Mouse (Mus musculus) MEL (cell line): ENCODE data around the gene Gm10663. TPM values are rescaled to one million over a fixed set of nuclear protein-coding genes. Genes with fewer than 3 reads are reported as not detected.

Experiments used
- DNase-seq: peaks from one replicate; pipeline ENCODE4 v3.0.0; 2011; ENCODE audit warnings: low read depth, low spot score
- H3K27ac ChIP-seq: 2 replicates; pipeline ENCODE4 v1.5.1; 2012; ENCODE audit warnings: low read depth, mild to moderate bottlenecking, control low read depth, low read length, moderate library complexity; ENCODE audit not compliant: control insufficient read depth
- H3K27me3 ChIP-seq, 2 experiments: fragments of 150-350 bp in 1 of 2; sonication (generic) in 1 of 2; 2 replicates each; pipeline ENCODE4 v1.6.1; 2012; ENCODE audit warnings: low read length in 2 of 2, mild to moderate bottlenecking in 2 of 2, improper control_type of control experiment in 1 of 2, moderate library complexity in 1 of 2; ENCODE audit not compliant: insufficient read depth in 2 of 2, control insufficient read depth in 1 of 2
- H3K36me3 ChIP-seq, 2 experiments: 2 replicates each; pipeline ENCODE4 v1.6.1; 2012 to 2014; ENCODE audit warnings: low read length in 2 of 2, improper control_type of control experiment in 1 of 2, inconsistent platforms in 1 of 2, mild to moderate bottlenecking in 1 of 2; ENCODE audit not compliant: insufficient read depth in 2 of 2, control insufficient read depth in 1 of 2
- H3K4me1 ChIP-seq, 2 experiments: fragments of 150-350 bp in 1 of 2; sonication (generic) in 1 of 2; 2 replicates each; pipeline ENCODE4 v1.6.1; 2012; ENCODE audit warnings: low read length in 2 of 2, improper control_type of control experiment in 1 of 2, mild to moderate bottlenecking in 1 of 2; ENCODE audit not compliant: insufficient read depth in 2 of 2, control insufficient read depth in 1 of 2
- H3K4me3 ChIP-seq, 2 experiments: fragments of 150-350 bp in 1 of 2; sonication (generic) in 1 of 2; 2 replicates each; pipeline ENCODE4 v1.5.1; 2012; ENCODE audit warnings: low read depth in 2 of 2, low read length in 2 of 2, mild to moderate bottlenecking in 2 of 2, moderate library complexity in 2 of 2, control low read depth in 1 of 2, improper control_type of control experiment in 1 of 2; ENCODE audit not compliant: control insufficient read depth in 1 of 2, insufficient read depth in 1 of 2
- H3K79me2 ChIP-seq: 2 replicates; pipeline ENCODE4 v1.6.1; 2012; ENCODE audit warnings: mild to moderate bottlenecking, low read length, moderate library complexity; ENCODE audit not compliant: control insufficient read depth, poor library complexity, insufficient read depth
- H3K9ac ChIP-seq: 2 replicates; pipeline ENCODE4 v1.6.1; 2012; ENCODE audit warnings: low read depth, mild to moderate bottlenecking, control low read depth, low read length, moderate library complexity; ENCODE audit not compliant: control insufficient read depth, poor library complexity, severe bottlenecking
- H3K9me3 ChIP-seq: fragments of 150-350 bp; sonication (generic); replicated peaks from 2 replicates; pipeline ENCODE4 v1.6.1; 2012; ENCODE audit warnings: mild to moderate bottlenecking, low read length, improper control_type of control experiment, moderate library complexity; ENCODE audit not compliant: insufficient read depth
- BHLHE40 ChIP-seq: IDR thresholded peaks from 2 replicates; pipeline ENCODE4 v1.6.1; 2012; ENCODE audit warnings: low read depth, mild to moderate bottlenecking, inconsistent platforms, low read length, improper control_type of control experiment, borderline replicate concordance
- CHD2 ChIP-seq: IDR thresholded peaks from 2 replicates; pipeline ENCODE4 v1.6.1; 2011; ENCODE audit warnings: low read length, improper control_type of control experiment
- CTCF ChIP-seq, 3 experiments: IDR thresholded peaks in 2 of 3; conservative IDR thresholded peaks in 1 of 3; 2 replicates each; pipeline ENCODE4 v1.5.1; 2011 to 2012; ENCODE audit warnings: low read length in 3 of 3, low read depth in 2 of 3, mild to moderate bottlenecking in 2 of 3, improper control_type of control experiment in 1 of 3, inconsistent platforms in 1 of 3, mixed read lengths in 1 of 3, moderate library complexity in 1 of 3; ENCODE audit not compliant: control insufficient read depth in 1 of 3, insufficient read depth in 1 of 3, poor library complexity in 1 of 3, severe bottlenecking in 1 of 3
- EP300 ChIP-seq, 2 experiments: IDR thresholded peaks; 2 replicates each; pipeline ENCODE4 v1.6.1; 2011; ENCODE audit warnings: improper control_type of control experiment in 2 of 2, low read length in 2 of 2, low read depth in 1 of 2, mild to moderate bottlenecking in 1 of 2
- ETS1 ChIP-seq: IDR thresholded peaks from 2 replicates; pipeline ENCODE4 v1.6.1; 2012; ENCODE audit warnings: low read depth, mild to moderate bottlenecking, inconsistent platforms, low read length, improper control_type of control experiment, moderate library complexity
- MAX ChIP-seq: IDR thresholded peaks from 2 replicates; pipeline ENCODE4 v1.6.1; 2011; ENCODE audit warnings: low read length, improper control_type of control experiment
- MAZ ChIP-seq: IDR thresholded peaks from 2 replicates; pipeline ENCODE4 v1.6.1; 2012; ENCODE audit warnings: low read depth, mild to moderate bottlenecking, inconsistent platforms, low read length, improper control_type of control experiment
- MEF2A ChIP-seq: IDR thresholded peaks from 2 replicates; pipeline ENCODE4 v1.6.1; 2014; ENCODE audit warnings: low read depth, mild to moderate bottlenecking, inconsistent platforms, low read length, improper control_type of control experiment; ENCODE audit not compliant: poor library complexity, insufficient replicate concordance, severe bottlenecking; ENCODE audit errors: extremely low read depth
- MXI1 ChIP-seq: IDR thresholded peaks from 2 replicates; pipeline ENCODE4 v1.6.1; 2011; ENCODE audit warnings: mild to moderate bottlenecking, low read depth, low read length, improper control_type of control experiment
- MYB ChIP-seq: IDR thresholded peaks from 2 replicates; pipeline ENCODE4 v1.6.1; 2011; ENCODE audit warnings: mild to moderate bottlenecking, low read depth, low read length, improper control_type of control experiment
- NELFE ChIP-seq: IDR thresholded peaks from 2 replicates; pipeline ENCODE4 v1.6.1; 2011; ENCODE audit warnings: low read depth, low read length, improper control_type of control experiment
- NRF1 ChIP-seq: IDR thresholded peaks from 2 replicates; pipeline ENCODE4 v1.6.1; 2014; ENCODE audit warnings: low read depth, mild to moderate bottlenecking, inconsistent platforms, low read length, improper control_type of control experiment, moderate library complexity; ENCODE audit not compliant: poor library complexity, insufficient read depth, severe bottlenecking
- POLR2A ChIP-seq, 2 experiments: IDR thresholded peaks; 2 replicates each; pipeline ENCODE4 v1.6.1; 2011 to 2012; ENCODE audit warnings: low read length in 2 of 2, mild to moderate bottlenecking in 2 of 2, control low read depth in 1 of 2, improper control_type of control experiment in 1 of 2, low read depth in 1 of 2, moderate library complexity in 1 of 2; ENCODE audit not compliant: control insufficient read depth in 1 of 2, insufficient read depth in 1 of 2, poor library complexity in 1 of 2
- RCOR1 ChIP-seq: IDR thresholded peaks from 2 replicates; pipeline ENCODE4 v1.6.1; 2012; ENCODE audit warnings: low read depth, mild to moderate bottlenecking, inconsistent platforms, low read length, improper control_type of control experiment
- SIN3A ChIP-seq: IDR thresholded peaks from 2 replicates; pipeline ENCODE4 v1.6.1; 2012; ENCODE audit warnings: low read length, improper control_type of control experiment, inconsistent platforms
- TAL1 ChIP-seq: IDR thresholded peaks from 2 replicates; pipeline ENCODE4 v1.6.1; 2012; ENCODE audit warnings: mild to moderate bottlenecking, inconsistent platforms, low read length, moderate library complexity, mixed read lengths
- TBP ChIP-seq: IDR thresholded peaks from 2 replicates; pipeline ENCODE4 v1.8.0; 2011; ENCODE audit warnings: low read depth, low read length, improper control_type of control experiment
- ZC3H11A ChIP-seq: IDR thresholded peaks from 2 replicates; pipeline ENCODE4 v1.6.1; 2012; ENCODE audit warnings: low read depth, mild to moderate bottlenecking, inconsistent platforms, low read length, improper control_type of control experiment
- ZNF384 ChIP-seq: IDR thresholded peaks from 2 replicates; pipeline ENCODE4 v1.6.1; 2012; ENCODE audit warnings: low read depth, mild to moderate bottlenecking, inconsistent platforms, low read length, improper control_type of control experiment
- polyA plus RNA-seq, 2 experiments: library from polyadenylated mRNA; stranded (reverse) in 1 of 2; unstranded in 1 of 2; fragments of >175 nt in 1 of 2; fragments of >200 nt in 1 of 2; gene quantifications; 2 replicates each; pipeline versions ENCODE4 v1.2.1 to v1.2.4; 2012; ENCODE audit warnings: low replicate concordance in 2 of 2, low read depth in 1 of 2; ENCODE audit not compliant: insufficient read length in 2 of 2, insufficient read depth in 1 of 2, missing spikeins in 1 of 2
- total RNA-seq: library from RNA; depleted of rRNA; stranded (reverse); fragments of 300-350 nt; gene quantifications from 2 replicates; pipeline ENCODE4 v1.2.3, GENCODE M21; 2012

The Gm10663 gene
- total and polyA plus RNA-seq, 3 experiments = not detected

DNA sequence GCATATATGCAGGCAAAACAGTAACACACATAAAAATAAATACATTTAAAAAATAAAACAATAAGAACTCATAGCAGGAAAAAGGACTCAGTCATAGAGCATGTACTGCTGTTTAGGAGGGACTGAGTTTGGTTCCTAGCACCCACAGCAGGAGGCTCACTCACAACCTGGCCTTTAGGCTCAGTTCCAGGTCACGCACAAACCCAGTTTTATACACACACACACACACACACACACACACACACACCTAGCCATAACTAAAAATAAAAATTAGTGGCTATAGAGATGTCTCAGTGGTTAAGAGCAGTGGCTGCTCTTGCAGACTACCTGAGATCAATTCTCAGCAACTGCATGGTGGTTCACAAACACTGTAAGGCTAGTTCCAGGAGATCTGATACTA lies 42.7 kb upstream of the Gm10663 start:
- DNase-seq = no peak
- TF ChIP-seq NELFE (no peak), CTCF (IDR thresholded peaks at IDR 0.05 in 2 of 3, conservative IDR thresholded peaks at IDR 0.05 in 1 of 3; ENCODE audit: control insufficient read depth in 1 of 3, insufficient read depth in 1 of 3, low read depth in 2 of 3, low read length in 3 of 3, poor library complexity in 1 of 3, severe bottlenecking in 1 of 3) (no peak), NRF1 (no peak), SIN3A (no peak), RCOR1 (no peak), EP300 (IDR thresholded peaks at IDR 0.05; ENCODE audit: low read depth in 1 of 2, low read length in 2 of 2) (no peak)
- Histone ChIP-seq H3K79me2 (no peaks in the 10 kb centered on the region), H3K4me3 (no peak overlapping the region), H3K36me3 (no peaks in the 10 kb centered on the region), H3K9me3 (no peaks in the 10 kb centered on the region), H3K27me3 (no peaks in the 10 kb centered on the region), H3K27ac (no peak overlapping the region), H3K9ac (no peak overlapping the region), H3K4me1 (no peaks in the 10 kb centered on the region)

DNA sequence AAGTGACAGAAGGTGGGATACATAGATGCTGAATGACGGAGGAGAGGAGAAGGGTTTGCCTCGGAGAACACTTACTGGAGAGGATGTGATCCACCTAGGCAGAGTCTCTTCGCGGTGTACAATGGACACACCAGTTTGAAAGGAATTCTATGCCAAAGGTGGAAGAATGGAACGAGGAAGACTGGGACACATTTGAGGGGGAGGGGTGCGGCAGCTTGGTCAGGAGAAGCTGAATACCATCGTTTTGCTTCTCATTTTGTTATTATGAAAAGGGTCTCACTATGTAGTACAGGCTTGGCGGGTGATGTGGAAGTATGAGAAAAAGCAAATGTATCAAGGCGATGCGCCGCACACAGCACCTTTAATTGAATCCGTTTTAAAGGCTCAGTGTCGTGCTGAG lies 41.8 kb upstream of the Gm10663 start:
- Histone ChIP-seq H3K79me2 (no peaks in the 10 kb centered on the region), H3K27me3 (no peaks in the 10 kb centered on the region), H3K9me3 (no peaks in the 10 kb centered on the region), H3K4me3 (no peak overlapping the region), H3K27ac (no peak overlapping the region), H3K9ac (no peak overlapping the region), H3K36me3 (no peaks in the 10 kb centered on the region), H3K4me1 (no peaks in the 10 kb centered on the region)
- DNase-seq = no peak
- no peak for TF ChIP-seq RCOR1
- no peak for TF ChIP-seq MAX
- TF ChIP-seq MXI1 = no peak
- TF ChIP-seq ETS1 = no peak
- TF ChIP-seq MYB = no peak
- TF ChIP-seq TAL1 = no peak
- TF ChIP-seq NELFE = no peak
- no peak for TF ChIP-seq MEF2A
- TF ChIP-seq EP300 (IDR thresholded peaks at IDR 0.05; ENCODE audit: low read depth in 1 of 2, low read length in 2 of 2) = no peak
- TF ChIP-seq CHD2 = no peak
- TF ChIP-seq TBP = no peak
- no peak for TF ChIP-seq ZC3H11A
- TF ChIP-seq MAZ = no peak
- TF ChIP-seq ZNF384 = no peak
- TF ChIP-seq POLR2A (IDR thresholded peaks at IDR 0.05; ENCODE audit: control insufficient read depth in 1 of 2, insufficient read depth in 1 of 2, low read depth in 1 of 2, low read length in 2 of 2, poor library complexity in 1 of 2) = no peak
- TF ChIP-seq BHLHE40 = no peak
